Mouse (Mus musculus) lung, postnatal 0 days (tissue): Measurements from ENCODE around the gene Rnase13.

ENCODE experiments used
- CTCF ChIP-seq: IDR thresholded peaks from 2 replicates; pipeline ENCODE4 v1.5.1; 2016; ENCODE audit warnings: antibody characterized with exemption, mild to moderate bottlenecking
- EP300 ChIP-seq: IDR thresholded peaks from 2 replicates; pipeline ENCODE4 v1.6.1; 2016; ENCODE audit warnings: antibody characterized with exemption, mild to moderate bottlenecking, control low read depth

- TF ChIP-seq CTCF: no peak
- TF ChIP-seq EP300: peak; percentile 38; the same call in 1 of the 2 replicates
Observed at GRCm38 (mm10) chr14:51932092-51933020, 9.8 kb upstream of the Rnase13 start.
